Mouse (Mus musculus): ENCODE results near the gene Pole3. TPM values are rescaled to one million over a fixed set of nuclear protein-coding genes. Genes with fewer than 3 reads are reported as not detected.

The Pole3 gene
- total and polyA plus RNA-seq, 2 experiments from 2014 or later: 19.0 to 70.0 TPM

DNA sequence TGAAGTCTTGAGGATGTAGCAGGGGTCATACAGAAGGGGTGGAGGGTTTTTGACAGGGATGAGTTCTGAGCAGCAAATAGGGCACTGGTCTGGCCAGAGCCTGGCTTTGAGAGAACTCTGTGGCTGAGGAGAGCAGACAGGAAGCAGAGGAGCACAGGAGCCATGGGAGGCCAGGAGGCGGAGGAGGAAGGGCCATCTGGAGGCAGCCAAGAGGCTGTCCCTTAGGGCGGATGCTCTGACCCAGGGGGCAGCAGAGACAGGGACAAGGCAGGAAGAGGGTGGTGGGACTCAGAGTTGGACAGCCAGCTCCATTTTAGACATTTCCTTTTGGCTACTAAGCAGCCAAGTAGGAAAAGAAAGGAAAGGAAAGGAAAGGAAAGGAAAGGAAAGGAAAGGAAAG lies 8.8 kb downstream of the Pole3 start:
- 0 out of 2 replicates have a peak overlapping the region, but pooled peaks have one; percentile 20 for H3K27ac ChIP-seq
- no peak overlapping the region for H3K9ac ChIP-seq (replicated peaks; ENCODE audit: low read length)
- ATAC-seq (no peak), DNase-seq (ENCODE audit: low spot score) (no peak)
- no peaks in the 10 kb centered on the region for H3K9me3 ChIP-seq (ENCODE audit: low read length)
- H3K4me1 ChIP-seq (ENCODE audit: insufficient read depth, low read length): 0 out of 2 replicates have a peak, but pooled peaks cover 9% of the 10 kb centered on the region
- no peak for TF ChIP-seq CTCF (IDR thresholded peaks at IDR 0.05; ENCODE audit: low read depth)
- H3K27me3 ChIP-seq (ENCODE audit: insufficient read depth, low read length): no peaks in the 10 kb centered on the region
- H3K4me2 ChIP-seq (ENCODE audit: low read depth, low read length): no peak overlapping the region
- WGBS: 57% methylated on average over 2 of the region's 2 CpGs
- H3K36me3 ChIP-seq (ENCODE audit: insufficient read depth, low read length): peaks cover 20% of the 10 kb centered on the region; the same call in 1 of the 2 replicates
- no peak overlapping the region for H3K4me3 ChIP-seq (ENCODE audit: low read length)

DNA sequence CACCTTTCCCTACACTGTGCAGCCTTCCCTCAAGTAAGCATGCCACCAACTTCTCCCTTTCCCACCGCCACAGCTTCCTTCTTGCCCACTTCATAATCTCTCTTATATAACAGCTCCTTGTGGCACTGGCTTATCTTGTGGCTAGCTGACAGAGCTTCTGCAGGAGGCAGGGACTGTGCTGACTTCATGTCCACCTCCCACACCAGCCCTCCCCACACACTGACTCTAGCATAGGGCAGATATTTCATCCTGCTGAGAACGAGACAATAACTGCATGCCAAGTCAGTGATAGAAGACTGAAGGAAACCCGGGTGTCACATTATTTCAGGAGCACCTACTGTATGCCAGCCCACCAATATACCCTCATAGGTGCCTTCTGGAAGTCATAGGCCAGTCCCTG lies 9.4 kb downstream of the Pole3 start:
- no peak for TF ChIP-seq CTCF (IDR thresholded peaks at IDR 0.05; ENCODE audit: low read depth)
- Histone ChIP-seq H3K9me3 (ENCODE audit: low read length) (no peaks in the 10 kb centered on the region), H3K4me1 (ENCODE audit: insufficient read depth, low read length) (0 out of 2 replicates have a peak, but pooled peaks cover 9% of the 10 kb centered on the region), H3K36me3 (ENCODE audit: insufficient read depth, low read length) (peaks cover 25% of the 10 kb centered on the region; the same call in 1 of the 2 replicates), H3K27ac (0 out of 2 replicates have a peak overlapping the region, but pooled peaks have one; percentile 20), H3K9ac (replicated peaks; ENCODE audit: low read length) (no peak overlapping the region), H3K4me2 (ENCODE audit: low read depth, low read length) (no peak overlapping the region), H3K27me3 (ENCODE audit: insufficient read depth, low read length) (no peaks in the 10 kb centered on the region), H3K4me3 (ENCODE audit: low read length) (no peak overlapping the region)
- WGBS: 73% methylated on average over 3 of the region's 3 CpGs
- DNase-seq (ENCODE audit: low spot score): no peak
- no peak for ATAC-seq

DNA sequence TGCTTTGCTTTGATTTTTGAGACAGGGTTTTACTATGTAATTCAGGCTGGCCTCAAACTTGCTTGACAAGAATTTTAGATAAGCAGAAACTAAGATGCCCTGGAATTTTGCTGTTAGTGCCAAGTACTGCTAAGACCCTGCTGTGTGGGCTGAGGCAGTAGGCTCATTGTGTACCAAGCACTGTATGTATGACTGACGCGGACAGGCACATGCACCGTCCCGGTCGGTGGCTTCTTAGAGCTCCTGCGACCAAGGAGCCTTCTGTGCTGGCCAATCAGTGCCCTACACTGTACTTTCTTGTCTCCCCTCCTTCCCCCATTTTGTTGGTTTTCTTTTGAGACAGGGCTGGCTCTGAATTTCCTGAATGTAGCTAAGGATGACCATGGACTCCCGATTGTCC lies 9.9 kb downstream of the Pole3 start:
- H3K27ac ChIP-seq: no peak overlapping the region
- 0 out of 2 replicates have a peak, but pooled peaks cover 9% of the 10 kb centered on the region for H3K4me1 ChIP-seq (ENCODE audit: insufficient read depth, low read length)
- WGBS: 63% methylated on average over 7 of the region's 7 CpGs
- H3K9me3 ChIP-seq (ENCODE audit: low read length): no peaks in the 10 kb centered on the region
- H3K27me3 ChIP-seq (ENCODE audit: insufficient read depth, low read length): no peaks in the 10 kb centered on the region
- no peak for ATAC-seq
- 0 out of 2 replicates have a peak overlapping the region, but pooled peaks have one; percentile 21 for H3K9ac ChIP-seq (replicated peaks; ENCODE audit: low read length)
- TF ChIP-seq CTCF (IDR thresholded peaks at IDR 0.05; ENCODE audit: low read depth): no peak
- no peak overlapping the region for H3K4me3 ChIP-seq (ENCODE audit: low read length)
- DNase-seq (ENCODE audit: low spot score): no peak
- peaks cover 25% of the 10 kb centered on the region; the same call in 1 of the 2 replicates for H3K36me3 ChIP-seq (ENCODE audit: insufficient read depth, low read length)
- no peak overlapping the region for H3K4me2 ChIP-seq (ENCODE audit: low read depth, low read length)

DNA sequence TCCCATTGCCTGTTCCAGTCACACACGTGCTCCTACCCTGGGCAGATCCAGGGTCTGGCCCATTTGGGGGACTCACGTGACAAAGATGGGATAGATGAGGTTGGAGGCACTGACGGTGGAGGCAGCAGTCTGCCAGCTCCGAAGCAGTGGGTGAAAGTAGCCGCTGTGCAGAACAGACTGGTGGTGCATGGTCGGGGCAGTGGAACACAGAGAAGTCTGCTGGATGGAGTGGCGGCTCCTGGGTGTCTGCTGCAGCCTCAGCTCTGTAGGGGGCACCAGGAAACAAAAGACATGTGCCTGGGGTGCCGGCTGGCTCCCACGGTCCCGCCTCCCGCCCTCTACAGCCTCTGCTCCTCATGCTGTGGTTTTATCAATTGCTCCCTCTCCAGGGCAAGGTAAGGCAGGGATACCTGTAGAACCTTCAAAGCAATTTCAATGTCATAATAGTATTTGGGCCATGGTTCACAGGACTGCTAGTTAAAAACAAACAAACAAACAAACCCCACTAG lies 10.8 kb downstream of the Pole3 start:
- 36% methylated on average over 11 of the region's 11 CpGs for WGBS
- Histone ChIP-seq H3K9ac (replicated peaks; ENCODE audit: low read length) (no peak overlapping the region), H3K27me3 (ENCODE audit: insufficient read depth, low read length) (no peaks in the 10 kb centered on the region), H3K27ac (no peak overlapping the region), H3K4me3 (ENCODE audit: low read length) (no peak overlapping the region), H3K9me3 (ENCODE audit: low read length) (no peaks in the 10 kb centered on the region), H3K4me1 (ENCODE audit: insufficient read depth, low read length) (0 out of 2 replicates have a peak, but pooled peaks cover 7% of the 10 kb centered on the region), H3K36me3 (ENCODE audit: insufficient read depth, low read length) (peaks cover 35% of the 10 kb centered on the region), H3K4me2 (ENCODE audit: low read depth, low read length) (no peak overlapping the region)
- no peak for DNase-seq (ENCODE audit: low spot score)
- no peak; the same call in 1 of the 2 replicates for ATAC-seq
- no peak for TF ChIP-seq CTCF (IDR thresholded peaks at IDR 0.05; ENCODE audit: low read depth)

DNA sequence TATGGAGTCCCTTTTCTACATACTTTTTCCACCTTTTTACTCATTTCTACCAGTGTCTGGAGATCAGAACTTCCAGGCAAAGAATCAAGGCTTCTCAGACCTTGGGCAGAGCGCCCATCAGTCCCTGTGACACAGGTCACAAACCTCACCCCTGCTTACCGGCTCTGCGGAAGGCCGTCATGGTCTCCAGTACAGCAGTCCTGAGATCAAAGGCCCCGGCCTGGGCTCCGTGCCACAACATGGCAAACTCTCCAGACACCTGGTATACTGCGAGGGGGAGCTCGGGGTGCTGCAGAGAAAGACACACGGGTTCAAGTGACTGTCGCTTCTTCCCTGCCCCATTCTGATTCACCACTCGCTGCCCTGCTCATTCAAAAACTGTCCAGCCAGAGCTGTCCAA lies 14.9 kb downstream of the Pole3 start:
- no peak for DNase-seq (ENCODE audit: low spot score)
- no peak for TF ChIP-seq CTCF (IDR thresholded peaks at IDR 0.05; ENCODE audit: low read depth)
- H3K9ac ChIP-seq (replicated peaks; ENCODE audit: low read length): no peak overlapping the region
- H3K27ac ChIP-seq: no peak overlapping the region
- no peak overlapping the region for H3K4me2 ChIP-seq (ENCODE audit: low read depth, low read length)
- WGBS: 85% methylated on average over 11 of the region's 11 CpGs
- H3K27me3 ChIP-seq (ENCODE audit: insufficient read depth, low read length): no peaks in the 10 kb centered on the region
- H3K36me3 ChIP-seq (ENCODE audit: insufficient read depth, low read length): peaks cover 38% of the 10 kb centered on the region
- H3K4me1 ChIP-seq (ENCODE audit: insufficient read depth, low read length): no peaks in the 10 kb centered on the region
- no peak for ATAC-seq
- H3K4me3 ChIP-seq (ENCODE audit: low read length): no peak overlapping the region
- H3K9me3 ChIP-seq (ENCODE audit: low read length): no peaks in the 10 kb centered on the region

DNA sequence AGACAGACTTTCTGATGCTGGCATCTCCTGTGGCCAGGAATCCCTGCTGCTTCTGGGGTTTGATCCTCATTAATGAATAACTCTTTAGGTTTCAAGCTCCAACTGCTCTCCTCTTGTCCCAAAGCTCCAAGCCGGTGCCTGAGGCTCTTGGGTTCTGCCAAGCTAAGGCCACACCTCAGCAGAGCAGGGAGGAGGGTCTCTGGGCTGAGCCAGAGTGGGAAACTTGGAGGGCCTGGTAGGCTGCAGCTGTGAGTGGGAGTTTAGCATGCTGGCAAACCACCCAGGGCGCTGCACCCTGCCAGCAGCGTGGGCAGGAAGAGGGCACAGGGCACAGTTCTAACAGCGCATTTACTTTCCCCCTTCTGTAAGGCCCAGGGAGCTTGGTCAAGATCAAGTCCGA lies 16.0 kb downstream of the Pole3 start:
- peaks cover 38% of the 10 kb centered on the region for H3K36me3 ChIP-seq (ENCODE audit: insufficient read depth, low read length)
- 84% methylated on average over 5 of the region's 5 CpGs for WGBS
- H3K9ac ChIP-seq (replicated peaks; ENCODE audit: low read length): no peak overlapping the region
- no peaks in the 10 kb centered on the region for H3K9me3 ChIP-seq (ENCODE audit: low read length)
- DNase-seq (ENCODE audit: low spot score) (no peak), ATAC-seq (no peak)
- H3K4me3 ChIP-seq (ENCODE audit: low read length): no peak overlapping the region
- no peaks in the 10 kb centered on the region for H3K4me1 ChIP-seq (ENCODE audit: insufficient read depth, low read length)
- no peak for TF ChIP-seq CTCF (IDR thresholded peaks at IDR 0.05; ENCODE audit: low read depth)
- no peak overlapping the region for H3K27ac ChIP-seq
- H3K4me2 ChIP-seq (ENCODE audit: low read depth, low read length): no peak overlapping the region
- no peaks in the 10 kb centered on the region for H3K27me3 ChIP-seq (ENCODE audit: insufficient read depth, low read length)

DNA sequence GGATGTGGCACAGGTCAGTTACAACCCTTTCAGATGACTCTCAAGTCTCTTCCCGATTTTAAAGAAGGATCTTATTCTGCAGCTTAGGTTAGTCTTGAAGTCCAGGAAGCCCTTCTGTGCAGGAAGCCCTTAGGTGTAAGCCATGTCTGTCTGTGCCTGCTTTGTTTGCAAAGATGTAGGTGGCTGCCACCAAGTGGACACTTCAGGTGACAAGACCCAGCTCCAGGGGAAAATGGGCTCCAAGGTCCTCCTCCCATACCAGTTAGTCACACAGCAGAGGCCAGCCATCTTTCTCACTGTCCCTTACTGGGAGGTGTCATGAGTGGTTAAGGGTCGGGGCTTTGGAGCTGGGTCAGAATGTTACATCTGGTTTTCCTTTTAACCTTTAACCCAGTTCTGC lies 18.1 kb downstream of the Pole3 start:
- Histone ChIP-seq H3K36me3 (ENCODE audit: insufficient read depth, low read length) (peaks cover 26% of the 10 kb centered on the region), H3K27ac (no peak overlapping the region), H3K9ac (replicated peaks; ENCODE audit: low read length) (no peak overlapping the region), H3K4me3 (ENCODE audit: low read length) (no peak overlapping the region), H3K9me3 (ENCODE audit: low read length) (no peaks in the 10 kb centered on the region), H3K27me3 (ENCODE audit: insufficient read depth, low read length) (no peaks in the 10 kb centered on the region), H3K4me2 (ENCODE audit: low read depth, low read length) (no peak overlapping the region), H3K4me1 (ENCODE audit: insufficient read depth, low read length) (no peaks in the 10 kb centered on the region)
- 82% methylated on average over 2 of the region's 2 CpGs for WGBS
- peak; percentile 64 for TF ChIP-seq CTCF (IDR thresholded peaks at IDR 0.05; ENCODE audit: low read depth)
- ATAC-seq (no peak), DNase-seq (ENCODE audit: low spot score) (peak; percentile 58)
